Mouse (Mus musculus) G1E (cell line): ENCODE measurements at regions not wholly inside any gene's neighbourhood (a gene's known extent, or its start where the extent isn't known, plus 50 kb on each side); places are given as distances from the start of the nearest gene placed in this dataset.

Experiments
- CTCF ChIP-seq: IDR thresholded peaks from 2 replicates; pipeline ENCODE4 v1.5.1; 2012; ENCODE audit warnings: low read depth, low read length, inconsistent platforms, mixed read lengths
- TAL1 ChIP-seq: conservative IDR thresholded peaks from 2 replicates; pipeline ENCODE4 v1.6.1; 2012; ENCODE audit warnings: low read depth, low read length, inconsistent platforms, mixed read lengths

GRCm38 (mm10) chr12:57969168-57969567, 242.4 kb upstream of the Sstr1 start:
- TF ChIP-seq CTCF (no peak), TAL1 (no peak)
